Mouse (Mus musculus) adrenal gland, adult 10 weeks (tissue): ENCODE measurements around the gene Gpr15. TPM values are rescaled to one million over a fixed set of nuclear protein-coding genes. Genes with fewer than 3 reads are reported as not detected.

ENCODE experiments used
- polyA plus RNA-seq: library from polyadenylated mRNA; stranded (reverse); fragments of 350-450 nt; fragmentation: Illumina TruSeq; extraction: RNeasy Lipid Tissue Mini Kit (QIAGEN cat#74804); gene quantifications from one replicate; pipeline ENCODE4 v1.2.3, GENCODE M21; 2014; ENCODE audit warnings: low read depth, low replicate concordance

Gene Gpr15
- polyA plus RNA-seq: not detected

DNA sequence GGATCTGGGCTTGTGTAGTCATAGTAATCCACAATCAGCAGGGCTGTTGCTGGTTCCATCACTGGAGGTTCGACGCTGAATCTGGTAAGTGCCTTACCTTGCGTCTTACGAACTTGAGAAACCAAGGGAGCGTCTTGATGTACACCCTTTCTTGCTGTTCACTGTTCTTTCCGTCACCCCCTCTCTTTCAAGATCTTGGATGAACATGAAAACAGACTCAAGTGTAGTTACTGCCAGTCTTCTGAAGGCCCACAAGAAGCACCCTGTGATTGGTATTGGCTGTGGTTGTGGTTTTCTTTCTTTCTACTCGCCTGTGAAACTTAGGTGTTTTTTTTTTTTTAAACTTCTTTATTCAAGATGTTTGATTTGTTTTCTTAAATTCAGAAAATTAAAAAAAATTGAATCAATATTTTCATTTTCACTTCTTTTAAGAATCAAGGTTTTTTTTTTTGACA is at the start of gene Gpr15:
TSS of gene Gpr15 (minus strand) at position 405 of the 455 bp plus-strand sequence.

DNA sequence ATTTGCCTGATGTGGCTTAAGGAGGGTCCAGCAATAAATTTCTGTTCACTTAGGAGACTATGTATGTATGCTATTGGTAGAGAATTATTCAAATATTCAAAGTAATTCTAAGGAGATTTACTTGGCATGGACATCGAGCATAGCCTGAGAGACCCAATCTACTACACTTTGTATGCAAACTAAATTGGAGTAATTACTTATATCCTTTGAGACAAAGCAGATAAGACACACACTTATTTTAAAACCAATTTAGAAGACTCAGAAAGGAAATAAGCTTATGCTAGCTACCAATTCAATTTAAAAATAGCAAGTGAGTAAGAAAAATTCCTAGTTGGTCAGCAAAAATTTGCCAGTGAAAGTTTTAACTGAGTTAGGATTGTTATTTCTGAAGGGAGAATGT is 44.2 kb upstream of the Gpr15 start, which contains the start of gene Olfr172:
TSS of gene Olfr172 (minus strand) at position 101 of the 400 bp plus-strand sequence.

DNA sequence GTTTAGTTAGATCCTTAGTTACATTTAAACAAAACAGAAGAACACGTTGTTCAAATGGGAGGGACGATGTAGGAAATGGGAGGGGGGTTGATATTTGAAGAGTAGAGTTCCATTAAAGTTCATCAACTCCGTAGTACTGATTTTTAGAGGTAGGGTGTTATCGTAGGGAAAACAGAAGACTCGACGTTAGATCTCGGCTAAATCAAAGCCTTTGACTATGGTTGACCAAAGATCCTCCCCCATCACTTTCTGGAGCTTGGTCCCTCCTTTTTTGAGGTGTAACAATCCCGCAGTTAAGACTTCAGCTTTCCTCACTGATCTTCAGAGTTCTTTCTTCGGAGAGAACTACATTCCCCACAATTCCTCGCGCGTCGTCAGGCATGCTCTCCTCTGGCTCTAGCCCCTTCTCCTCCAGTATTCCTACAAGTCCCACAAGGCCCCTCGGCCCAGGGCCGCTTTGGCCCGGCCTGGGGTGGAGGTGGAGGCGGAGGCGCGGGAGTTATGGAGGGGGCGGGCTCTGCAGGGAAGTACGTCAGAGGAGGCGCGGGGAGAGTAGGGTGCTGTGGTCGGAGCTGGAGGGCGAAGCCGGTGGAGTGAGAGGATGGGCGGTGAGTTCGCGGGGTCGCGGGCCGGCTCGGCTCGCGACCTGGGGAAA is 8.7 kb upstream of the Gpr15 start, which contains the start of gene Cldnd1:
TSS of gene Cldnd1 (plus strand) at position 434 of the 655 bp plus-strand sequence.

DNA sequence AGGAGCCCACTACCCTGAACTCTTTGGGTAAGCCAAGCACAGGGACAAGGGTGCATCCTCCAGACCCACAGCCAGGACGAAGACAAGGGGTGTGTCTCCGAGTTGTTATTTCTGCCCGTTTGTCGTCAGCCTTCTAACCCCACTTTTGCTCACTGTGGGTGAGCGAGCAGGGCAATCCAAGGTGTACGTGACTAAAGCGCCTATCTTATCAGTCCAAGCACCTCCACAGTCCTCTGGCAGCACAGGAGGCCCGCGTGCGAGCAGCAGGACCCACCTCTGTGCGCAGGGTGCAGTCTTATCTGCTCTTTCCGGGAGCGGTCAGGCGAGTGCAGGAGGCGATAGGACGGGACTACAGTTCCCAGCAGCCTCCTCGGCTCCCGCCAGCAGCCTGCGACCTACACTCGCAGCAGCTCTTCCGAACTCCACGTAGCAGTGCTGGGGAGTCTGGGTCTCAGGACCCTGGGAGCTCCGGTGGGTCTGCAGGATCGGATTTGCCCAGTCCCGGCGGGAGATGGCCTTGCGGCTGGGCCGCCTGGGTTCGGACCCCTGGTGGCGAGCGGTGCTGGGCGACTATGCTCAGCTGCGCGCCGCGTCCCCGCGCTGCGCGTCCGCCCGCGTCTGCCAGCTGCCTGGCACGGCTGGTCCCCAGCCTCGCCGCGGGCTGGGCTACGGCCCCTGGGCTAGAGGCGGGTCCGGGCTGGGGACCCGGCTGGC is 48.8 kb downstream of the Gpr15 start, which contains the start of gene Cpox:
TSS of gene Cpox (plus strand) at position 376 of the 714 bp plus-strand sequence.

Other genes with a start within 250 kb of the Gpr15 start
- 52.7 TPM for gene St3gal6, start 194.8 kb downstream of the Gpr15 start, polyA plus RNA-seq
- gene Gm813, start 102.1 kb downstream of the Gpr15 start, polyA plus RNA-seq: not detected
- gene E330017A01Rik, start 80.3 kb downstream of the Gpr15 start, polyA plus RNA-seq: not detected
- gene Cpox, start 48.8 kb downstream of the Gpr15 start, polyA plus RNA-seq: 32.9 TPM
- 106 TPM for gene Cldnd1, start 8.8 kb upstream of the Gpr15 start, polyA plus RNA-seq
- gene Olfr172, start 44.1 kb upstream of the Gpr15 start, polyA plus RNA-seq: not detected
- gene Olfr173, start 81.2 kb upstream of the Gpr15 start, polyA plus RNA-seq: not detected
- not detected for gene Olfr175-ps1, start 107.7 kb upstream of the Gpr15 start, polyA plus RNA-seq
- gene Olfr177, start 155.7 kb upstream of the Gpr15 start, polyA plus RNA-seq: not detected
- gene Olfr178, start 173.0 kb upstream of the Gpr15 start, polyA plus RNA-seq: not detected
- gene Olfr181, start 209.7 kb upstream of the Gpr15 start, polyA plus RNA-seq: not detected
- gene Olfr180, start 210.3 kb upstream of the Gpr15 start, polyA plus RNA-seq: not detected